Mouse (Mus musculus) mesoderm, embryonic 11.5 days (tissue): ENCODE measurements around the gene Mta2.
A peak's percentile ranks its signal among the peaks of the same experiment; 100 is the strongest.

Experiments used
- DNase-seq: peaks from one replicate; pipeline ENCODE4 v3.0.0-alpha.2; 2012; ENCODE audit warnings: low read depth, low spot score

Mta2 gene

DNA sequence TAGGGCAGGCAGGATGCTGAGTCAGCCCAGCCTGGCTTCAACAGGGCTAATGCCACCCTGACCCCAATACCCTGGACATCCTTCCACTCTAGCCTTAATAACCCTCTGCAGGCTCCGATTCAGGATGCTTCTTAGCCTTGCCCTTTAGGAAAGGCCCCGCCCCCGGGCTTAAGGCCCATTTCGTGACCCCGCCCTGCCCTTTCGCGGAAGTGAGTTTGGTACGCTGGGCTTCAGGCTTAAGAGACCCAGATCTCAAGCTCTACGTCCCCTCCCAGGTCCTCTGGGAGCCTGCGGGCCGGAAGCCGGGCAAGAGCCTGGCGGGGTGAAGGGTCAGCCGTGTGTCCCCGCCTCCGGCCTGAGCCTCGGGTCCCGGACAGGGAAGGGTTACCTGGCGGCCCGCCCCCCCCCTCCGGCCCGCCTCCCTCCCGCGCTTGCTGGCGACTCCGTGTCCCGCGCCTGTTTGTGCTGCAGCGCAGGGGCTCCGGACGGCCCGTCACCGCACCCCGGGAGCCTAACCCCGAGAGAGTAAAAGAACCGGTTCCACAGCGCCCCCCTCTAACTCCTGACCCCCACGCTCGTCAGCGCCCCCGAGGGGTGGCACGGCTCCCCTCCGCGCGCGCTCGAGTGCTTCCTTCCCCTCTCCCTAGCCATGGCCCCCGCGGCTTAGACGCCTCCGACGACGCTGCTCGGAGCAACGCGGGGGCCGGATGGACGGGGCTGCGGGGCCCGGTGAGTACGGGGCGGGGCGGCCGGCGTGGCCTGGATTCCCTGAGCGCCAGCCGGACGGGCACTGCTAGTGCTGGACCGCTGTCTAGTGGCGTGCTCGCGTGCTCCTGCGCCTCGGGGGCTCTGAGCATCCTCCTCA lies 12.2 kb upstream of the Mta2 start, which contains the start of the genes Rom1 and Eml3:
Gene Rom1, minus strand, starts transcription at position 133 of the 865 bp plus-strand sequence.
Gene Eml3, plus strand, starts transcription at position 329 of the 865 bp plus-strand sequence.
- peak; percentile 80 for DNase-seq

DNA sequence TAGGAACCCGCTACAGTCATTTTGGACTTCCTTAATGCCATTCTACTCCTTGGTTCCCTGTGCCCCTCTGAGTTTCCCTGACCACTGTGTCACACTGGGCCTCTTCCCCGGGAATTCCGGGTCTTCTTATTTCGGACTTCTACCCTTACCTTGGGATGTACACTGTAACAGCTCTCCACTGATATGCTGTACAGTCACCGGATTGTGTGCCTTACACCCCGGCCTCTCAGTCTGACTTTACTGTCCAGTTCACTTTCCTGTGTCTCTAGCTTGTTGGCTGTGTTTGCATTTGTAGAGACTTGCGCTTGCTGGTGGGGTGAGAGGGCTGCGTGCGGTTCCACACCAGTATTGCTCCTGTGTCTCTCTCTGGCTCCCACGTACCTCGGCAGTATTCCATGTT lies 11.6 kb upstream of the Mta2 start:
- no peak for DNase-seq

DNA sequence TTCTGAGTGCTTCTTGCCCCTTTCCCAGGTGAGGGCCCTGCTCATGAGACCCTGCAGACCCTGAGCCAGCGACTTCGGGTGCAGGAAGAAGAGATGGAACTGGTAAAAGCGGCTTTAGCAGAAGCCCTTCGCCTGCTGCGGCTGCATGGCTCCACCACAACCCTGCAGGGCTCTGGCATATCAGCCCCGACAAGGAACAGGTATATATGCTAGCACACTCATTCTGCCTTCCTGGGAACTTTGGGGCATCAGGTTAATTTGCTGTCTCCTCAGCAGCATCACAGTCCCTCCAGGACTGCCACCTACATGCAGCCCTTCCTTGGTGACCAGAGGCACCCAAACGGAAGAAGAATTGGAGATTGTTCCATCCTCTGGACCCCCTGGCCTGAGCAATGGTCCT lies 10.9 kb upstream of the Mta2 start:
- DNase-seq, result no peak

DNA sequence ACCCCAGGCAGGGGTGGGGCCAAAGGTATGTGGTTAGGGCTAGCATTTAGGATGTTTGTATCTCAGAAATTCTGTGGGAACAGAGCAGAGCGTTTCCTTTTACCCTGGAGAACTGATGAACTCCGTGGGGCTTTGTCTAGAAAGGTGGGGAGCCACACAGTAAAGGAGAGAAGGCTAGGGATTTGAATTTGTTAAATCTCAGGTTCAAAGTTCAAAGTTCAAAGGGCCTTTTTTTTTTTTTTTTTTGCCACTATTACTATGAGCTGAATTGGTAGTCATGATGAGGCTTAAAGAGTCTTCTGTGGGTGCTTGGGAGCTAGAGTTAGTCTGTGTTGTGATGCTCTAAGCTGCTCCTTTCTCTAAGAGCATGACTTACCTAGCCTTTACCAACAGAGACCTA lies 4.9 kb upstream of the Mta2 start:
- no peak for DNase-seq

DNA sequence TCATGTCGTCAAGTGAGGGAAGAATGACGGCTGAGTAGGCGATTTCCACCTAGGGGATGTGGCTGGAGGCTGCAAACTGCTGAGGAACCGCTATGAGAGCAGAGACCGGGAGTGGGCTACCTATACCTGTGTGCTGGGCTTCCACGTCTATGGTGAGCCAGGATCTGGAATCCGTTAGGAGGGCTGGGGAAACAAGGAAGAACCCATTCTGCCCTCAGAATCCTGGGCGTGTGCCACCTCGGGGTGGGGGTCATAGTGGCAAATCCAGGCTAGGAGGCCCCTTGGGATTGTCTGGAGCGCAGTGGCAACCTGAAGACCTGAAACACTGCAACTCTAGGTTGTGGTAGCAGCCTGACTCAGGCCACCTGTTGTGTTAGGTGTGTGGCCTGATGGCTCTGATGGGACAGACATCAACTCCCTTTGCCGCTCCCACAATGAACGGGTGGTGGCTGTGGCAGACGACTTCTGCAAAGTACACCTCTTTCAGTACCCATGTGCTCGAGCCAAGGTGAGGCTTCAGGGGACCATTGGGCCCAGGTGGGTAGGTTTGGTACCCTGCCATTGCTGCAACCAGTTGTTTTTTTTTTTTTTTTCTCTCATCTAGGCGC lies 1.0 kb upstream of the Mta2 start:
- no peak for DNase-seq

DNA sequence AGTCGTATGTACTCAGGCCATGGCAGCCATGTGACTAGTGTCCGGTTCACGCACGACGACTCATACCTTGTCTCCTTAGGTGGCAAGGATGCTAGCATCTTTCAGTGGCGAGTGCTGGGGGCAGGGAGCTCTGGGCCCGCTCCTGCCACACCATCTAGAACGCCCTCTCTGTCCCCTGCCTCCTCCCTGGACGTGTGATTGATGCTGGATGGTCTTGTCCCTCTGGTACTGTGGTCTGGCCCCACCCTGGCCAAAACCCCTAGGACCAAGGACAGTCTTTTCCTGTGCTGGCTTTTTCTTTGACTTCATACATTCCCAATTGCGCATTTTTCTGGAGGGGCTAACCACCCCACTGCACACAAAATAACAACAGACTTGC lies 550 bp upstream of the Mta2 start:
- no peak for DNase-seq

DNA sequence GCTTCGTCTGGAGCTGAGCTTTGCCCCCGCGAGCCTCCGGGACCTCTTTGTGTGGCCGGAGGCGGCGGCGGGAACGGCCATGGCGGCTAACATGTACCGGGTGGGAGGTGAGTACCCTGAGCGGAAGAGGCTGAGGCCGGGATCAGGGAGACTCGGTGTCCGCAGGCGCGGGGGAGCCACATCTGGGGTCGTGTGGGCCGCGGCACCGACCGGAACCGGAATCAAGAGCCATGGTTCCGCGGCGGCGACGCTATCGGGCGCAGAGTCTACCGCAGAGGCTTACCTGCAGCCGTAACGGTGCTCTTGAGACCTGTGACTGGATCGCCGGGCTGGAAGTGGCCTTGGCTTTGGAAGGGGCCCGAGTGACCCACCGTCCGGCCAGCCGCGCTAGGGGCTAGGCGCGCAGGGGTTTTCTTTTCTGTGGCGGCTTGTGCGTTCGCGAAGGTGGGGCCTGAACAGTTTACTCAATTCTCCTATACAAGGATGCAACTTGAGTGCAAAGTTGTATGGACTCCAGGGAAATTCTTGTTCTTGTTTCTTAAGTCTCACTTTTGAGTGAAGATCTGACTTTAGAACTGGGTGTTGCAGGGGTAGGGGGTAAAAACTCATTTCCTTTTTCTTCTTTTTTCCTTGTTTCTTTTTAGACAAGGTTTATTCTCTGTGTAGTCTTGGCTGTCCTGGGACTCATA lies 745 bp downstream of the Mta2 start:
- no peak for DNase-seq

DNA sequence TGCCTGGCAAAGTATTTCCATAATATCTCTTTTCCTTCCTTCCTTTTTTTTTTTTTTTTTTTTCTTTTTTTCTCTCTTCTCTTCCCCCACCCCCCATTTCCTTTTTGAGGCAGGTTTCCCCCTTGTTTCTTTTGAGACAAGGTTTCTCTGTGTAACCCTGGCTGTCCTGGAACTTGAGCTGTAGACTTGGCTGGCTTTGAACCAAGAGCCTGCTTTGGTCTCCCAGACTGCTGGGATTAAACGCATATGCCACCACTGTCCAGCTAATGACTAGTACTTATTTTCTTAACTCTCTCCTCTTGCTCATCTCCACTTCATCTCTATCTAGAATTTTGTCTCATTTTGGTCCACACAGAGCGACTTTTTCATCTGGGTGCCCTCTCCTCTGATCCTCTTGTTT lies 1.4 kb downstream of the Mta2 start:
- DNase-seq, result no peak

DNA sequence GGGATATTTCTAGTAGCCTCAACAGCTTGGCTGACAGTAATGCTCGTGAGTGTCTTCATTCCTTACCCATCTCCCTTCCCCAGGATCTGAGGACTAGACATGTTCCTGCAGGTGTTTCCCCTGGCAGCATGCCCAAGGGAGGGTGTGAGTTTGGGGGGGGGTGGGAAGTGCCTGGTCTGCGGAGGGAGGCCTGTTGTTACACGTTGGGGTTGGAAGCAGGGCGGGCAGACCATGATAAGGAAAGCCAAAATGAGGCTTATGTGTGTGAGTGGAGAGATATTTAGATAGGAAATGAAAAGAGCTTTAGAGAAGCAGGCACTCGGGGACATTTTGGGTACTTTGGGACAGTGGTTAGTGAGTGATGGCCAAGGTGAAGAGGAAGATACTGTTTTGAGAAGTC lies 2.4 kb downstream of the Mta2 start:
- no peak for DNase-seq

DNA sequence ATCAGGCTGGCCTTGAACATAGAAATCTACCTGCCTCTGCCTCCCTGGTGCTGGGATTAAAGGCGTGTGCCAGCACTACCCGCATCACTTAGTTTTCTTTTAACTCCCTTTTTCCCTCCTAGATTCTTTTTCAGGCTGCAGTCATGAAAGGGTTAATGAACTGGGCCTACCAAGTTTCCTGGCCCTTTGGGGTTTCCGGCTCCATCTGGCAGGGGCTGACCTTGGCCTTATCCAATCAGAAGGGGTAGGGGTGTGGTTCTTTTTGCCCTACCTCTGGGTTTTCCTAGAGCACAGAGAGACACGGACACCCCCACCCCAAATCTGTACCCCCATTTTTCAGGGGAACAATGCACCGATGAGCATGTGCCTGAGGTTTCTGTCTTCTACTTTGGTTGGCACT lies 3.1 kb downstream of the Mta2 start:
- DNase-seq, result peak; percentile 86

DNA sequence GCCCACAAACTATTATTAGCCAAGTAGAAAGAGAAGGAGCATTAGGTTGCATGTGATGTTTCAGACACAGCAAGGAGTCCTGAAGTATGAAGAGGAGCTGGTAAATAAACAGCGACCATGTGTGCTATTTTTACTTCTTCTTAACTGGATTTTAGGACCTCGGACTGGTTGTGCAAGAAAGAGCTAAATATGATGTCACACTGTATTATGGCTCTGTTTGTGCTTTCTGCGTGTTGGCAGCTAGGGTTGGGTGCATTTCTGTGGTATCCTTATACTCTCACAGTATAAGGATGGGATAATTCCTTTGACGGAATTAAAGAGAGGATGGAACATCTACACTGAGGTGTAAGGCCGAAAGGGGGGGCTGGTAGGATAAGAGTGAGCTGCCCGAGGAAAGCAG lies 3.6 kb downstream of the Mta2 start:
- DNase-seq, result no peak

DNA sequence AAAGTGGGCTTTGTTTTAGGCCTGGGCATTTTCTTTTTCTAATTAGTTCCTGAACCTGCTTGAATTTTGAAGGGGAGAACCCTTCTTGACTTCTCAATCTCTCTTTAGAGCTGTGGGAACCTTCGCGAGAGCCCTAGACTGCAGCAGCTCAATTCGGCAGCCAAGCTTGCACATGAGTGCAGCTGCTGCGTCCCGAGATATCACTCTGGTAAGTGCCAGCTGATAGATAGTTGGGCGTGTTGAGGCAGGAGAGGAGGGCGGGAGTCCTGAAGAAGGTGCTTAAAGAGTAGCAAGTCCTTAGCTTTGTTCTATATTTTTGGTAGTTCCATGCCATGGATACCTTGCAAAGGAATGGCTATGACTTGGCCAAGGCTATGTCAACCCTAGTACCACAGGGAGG lies 5.3 kb downstream of the Mta2 start:
- no peak for DNase-seq

DNA sequence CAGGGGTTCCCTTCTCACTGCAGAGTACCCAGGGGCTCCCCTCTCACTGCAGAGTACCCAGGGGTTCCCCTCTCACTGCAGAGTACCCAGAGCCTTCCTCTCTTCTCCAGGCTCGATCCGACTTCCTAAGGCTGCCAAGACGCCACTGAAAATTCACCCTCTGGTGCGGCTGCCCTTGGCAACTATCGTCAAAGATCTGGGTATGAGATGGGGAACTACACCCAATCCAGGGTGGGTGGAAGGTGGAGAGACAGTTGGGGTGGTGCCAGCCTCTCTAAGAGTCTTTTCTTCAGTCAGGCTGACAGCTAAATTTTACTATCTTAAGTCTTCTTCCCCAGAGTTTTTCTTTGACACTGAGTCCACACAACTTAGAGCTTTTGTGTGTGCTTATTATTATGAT lies 8.5 kb downstream of the Mta2 start:
- no peak for DNase-seq

DNA sequence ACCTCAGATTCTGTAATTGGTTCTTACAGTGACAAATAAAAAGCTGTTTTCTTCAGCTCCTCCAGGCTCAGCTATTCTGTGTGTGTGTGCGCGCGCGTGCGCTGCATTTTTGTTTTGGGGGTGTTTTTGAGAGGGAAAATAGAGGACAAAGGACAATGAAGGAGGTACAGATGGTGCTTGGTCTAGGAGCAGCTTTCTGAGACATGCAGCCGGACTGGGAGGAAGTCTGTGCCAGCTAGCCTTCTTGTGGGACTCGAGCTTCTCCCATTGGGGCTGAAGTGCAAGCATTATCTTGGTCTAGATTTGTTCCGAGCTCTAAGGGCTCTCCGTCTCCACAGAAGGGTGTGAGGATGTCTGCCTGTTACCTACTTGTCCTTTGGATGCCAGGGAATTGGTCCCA lies 10.6 kb downstream of the Mta2 start:
- no peak for DNase-seq

DNA sequence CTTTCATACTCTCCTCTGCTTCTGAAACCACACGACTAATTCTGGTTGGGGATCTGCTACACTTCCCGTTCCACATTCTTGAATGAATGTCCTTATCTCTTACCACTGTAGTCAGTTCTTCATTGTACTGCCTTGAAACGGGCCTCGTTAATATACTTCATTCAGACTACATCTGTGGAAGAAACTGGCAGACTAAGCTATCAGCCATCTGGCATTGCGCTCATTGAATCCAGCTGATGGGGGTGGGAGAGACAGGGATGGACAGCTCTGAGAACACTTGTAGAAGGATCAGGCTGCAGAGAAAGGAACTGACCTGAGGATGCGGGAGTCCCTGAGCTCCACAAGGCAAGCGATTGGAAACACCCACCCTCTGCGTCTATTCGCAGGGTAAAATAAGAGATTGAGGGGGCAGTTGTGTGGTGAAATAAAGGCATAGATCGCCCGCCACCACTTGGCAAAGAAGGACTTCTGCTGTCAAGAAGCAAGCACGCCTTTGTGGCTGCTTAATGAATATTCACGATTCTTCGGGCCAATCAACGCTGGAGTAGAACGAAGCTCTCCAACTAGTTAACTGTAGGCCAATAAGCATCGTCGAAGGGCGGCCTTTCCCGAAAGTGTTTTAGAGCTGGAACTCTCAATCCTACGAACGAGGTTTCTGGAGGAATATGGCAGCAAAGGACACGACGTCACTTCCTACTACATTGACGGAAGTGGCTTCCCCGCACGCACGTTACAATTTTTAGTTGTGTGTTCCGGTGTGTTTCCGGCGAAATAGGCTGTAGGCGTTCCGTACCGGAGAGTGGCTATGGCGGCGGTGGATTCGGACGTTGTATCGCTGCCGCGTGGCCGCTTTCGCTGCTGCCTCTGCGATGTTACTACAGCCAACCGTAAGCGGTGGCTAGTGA lies 11.7 kb downstream of the Mta2 start, which contains the start of gene Tut1:
Gene Tut1, plus strand, starts transcription at position 713 of the 905 bp plus-strand sequence.
- peak; percentile 96 for DNase-seq

DNA sequence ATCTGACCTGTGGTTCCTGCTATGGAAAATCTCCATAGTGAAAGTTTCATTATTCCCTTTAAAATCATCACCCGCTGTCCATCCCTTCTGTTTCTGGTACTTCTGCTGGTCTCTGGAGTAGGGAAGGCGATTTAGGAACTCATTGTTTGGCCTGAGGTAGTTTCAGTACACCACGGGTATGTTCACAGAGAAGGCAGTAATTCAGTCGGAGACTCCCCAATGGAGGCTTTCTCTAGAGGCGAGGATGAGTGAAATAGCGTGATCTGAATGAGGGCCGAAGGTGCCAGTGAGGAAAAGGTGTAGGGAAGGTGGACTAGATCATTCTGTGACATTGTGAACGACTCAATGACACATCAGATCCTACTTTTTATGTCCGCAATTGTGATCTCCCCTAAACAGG lies 12.5 kb downstream of the Mta2 start:
- DNase-seq, result no peak

DNA sequence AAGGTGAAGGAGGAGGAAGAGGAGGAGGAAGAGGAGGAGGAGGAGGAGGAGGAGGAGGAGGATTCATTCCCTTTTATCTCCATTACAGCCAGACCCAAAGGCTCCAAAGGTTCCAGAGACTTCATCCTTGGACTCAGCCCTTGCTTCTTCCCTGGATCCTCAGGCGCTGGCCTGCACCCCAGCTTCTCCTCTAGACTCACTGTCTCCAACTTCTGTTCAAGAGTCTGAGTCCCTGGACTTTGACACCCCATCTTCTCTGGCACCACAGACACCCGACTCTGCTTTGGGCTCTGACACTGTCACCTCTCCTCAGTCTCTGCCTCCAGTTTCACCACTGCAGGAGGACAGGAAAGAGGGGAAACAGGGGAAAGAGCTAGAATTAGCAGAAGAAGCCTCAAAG lies 20.6 kb downstream of the Mta2 start:
- DNase-seq, result no peak

DNA sequence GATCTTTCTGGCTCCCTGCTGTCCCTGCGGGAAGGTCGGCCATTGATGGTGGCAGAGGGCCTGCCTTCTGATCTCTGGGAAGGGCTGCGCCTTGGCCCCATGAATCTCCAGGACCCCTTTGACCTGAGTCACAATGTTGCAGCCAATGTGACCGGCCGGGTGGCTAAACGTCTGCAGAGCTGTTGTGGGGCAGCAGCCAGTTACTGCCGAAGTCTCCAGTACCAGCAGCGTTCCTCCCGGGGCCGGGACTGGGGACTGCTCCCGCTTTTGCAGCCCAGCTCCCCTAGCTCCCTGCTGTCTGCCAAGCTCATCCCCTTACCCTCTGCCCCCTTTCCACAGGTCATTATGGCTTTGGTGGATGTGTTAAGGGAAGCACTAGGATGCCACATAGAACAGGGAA lies 23.4 kb downstream of the Mta2 start:
- DNase-seq, result no peak

DNA sequence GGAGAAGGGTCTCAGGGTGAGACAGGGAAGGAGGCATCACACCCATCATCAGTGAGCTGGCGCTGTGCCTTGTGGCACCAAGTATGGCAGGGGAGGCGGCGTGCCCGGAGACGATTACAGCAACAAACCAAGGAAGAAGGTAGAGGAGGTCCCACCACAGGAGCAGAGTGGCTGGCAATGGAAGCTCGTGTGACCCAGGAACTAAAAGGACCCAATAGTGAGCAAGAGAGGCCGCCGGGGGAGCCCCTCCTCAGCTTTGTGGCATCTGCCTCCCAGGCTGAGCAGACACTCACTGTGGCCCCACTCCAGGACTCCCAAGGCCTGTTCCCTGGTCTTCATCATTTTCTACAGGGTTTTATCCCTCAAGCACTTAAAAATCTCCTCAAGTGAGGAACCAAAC lies 24.1 kb downstream of the Mta2 start:
- DNase-seq, result no peak

DNA sequence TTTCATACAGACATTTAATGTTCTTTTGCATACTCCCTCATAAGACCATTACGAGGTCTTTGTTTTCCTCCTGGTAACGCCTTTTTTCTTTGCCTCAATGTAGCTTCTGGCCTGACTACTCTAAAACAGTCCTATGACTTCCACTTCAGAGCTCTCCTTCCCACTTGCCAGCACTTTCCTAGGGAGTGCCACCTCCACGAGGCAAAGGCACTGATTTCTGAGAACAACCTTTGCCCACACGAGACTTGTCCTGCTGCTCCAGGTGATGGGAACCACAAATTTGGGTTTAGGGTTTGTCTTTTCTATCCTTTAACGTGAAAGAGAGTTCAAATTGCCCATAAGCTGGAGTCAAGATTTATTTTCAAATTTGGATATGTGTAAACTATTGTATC lies 24.5 kb downstream of the Mta2 start:
- DNase-seq, result no peak

DNA sequence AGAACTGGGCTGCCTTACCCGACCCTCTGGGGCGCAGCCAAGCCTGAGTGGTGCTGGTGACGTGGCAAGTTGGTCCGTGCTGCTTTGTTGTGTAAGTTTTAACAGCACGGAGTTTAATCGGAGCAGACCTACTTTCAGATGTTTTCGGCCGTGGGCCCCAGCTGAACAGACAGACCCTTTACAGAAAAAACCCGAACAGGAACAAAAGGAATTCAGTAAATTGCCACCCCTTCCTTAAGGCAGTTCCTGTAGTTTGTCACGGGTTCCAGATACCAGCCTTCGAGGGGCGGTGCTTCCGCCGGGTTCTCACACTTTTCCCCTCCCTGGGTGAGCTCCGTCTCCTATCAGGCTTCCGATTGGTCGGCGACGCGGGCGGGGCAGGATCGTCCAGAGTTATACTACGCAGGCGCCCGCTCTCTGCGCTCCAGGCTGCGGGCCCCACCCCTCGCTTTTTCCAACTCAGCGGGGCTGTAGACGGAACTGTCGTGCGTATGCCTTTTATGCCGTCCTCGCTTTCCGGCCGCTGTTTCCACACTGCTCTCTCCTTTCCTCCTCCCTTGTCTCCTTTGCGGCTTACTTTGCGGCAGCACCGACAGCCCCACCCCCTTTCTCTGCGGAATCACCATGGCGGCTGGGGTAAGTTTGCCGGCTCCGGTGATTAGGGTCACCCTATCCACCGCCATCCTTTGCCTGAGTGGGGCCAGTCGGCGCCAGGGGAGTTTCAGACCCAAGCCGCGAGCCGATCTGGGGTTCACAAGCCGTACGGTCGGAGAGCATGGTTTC lies 25.1 kb downstream of the Mta2 start, which contains the start of gene Eef1g:
Gene Eef1g, plus strand, starts transcription at position 452 of the 783 bp plus-strand sequence.
- DNase-seq, result peak; percentile 99
